8 mouse cellular contexts compared by ENCODE assay signal in genomic region chr17:47059836-47060360, GRCm38 (mm10). TPM values are rescaled to one million over a fixed set of nuclear protein-coding genes. Genes with fewer than 3 reads are reported as not detected.
DNase-seq lines count a peak whose midpoint lies in the region; ATAC-seq and TF ChIP-seq lines count a peak whose summit lies in the region.

No protein-coding gene starts in this region.

- H3K36me3 ChIP-seq in liver, embryonic 16.5 days (ENCODE audit: control insufficient read depth, insufficient read depth): no peaks in the 10 kb centered on the region
- no peaks in the 10 kb centered on the region for H3K36me3 ChIP-seq in forebrain, postnatal 0 days (ENCODE audit: insufficient read depth)

- intact Hi-C loops in left cerebral cortex, postnatal 36 days (cut with DNase I): loop anchor here (5.0 kb wide), 1 partner anchor 82 kb away; no protein-coding TSS in a partner anchor

- H3K4me1 ChIP-seq in liver, embryonic 16.5 days (ENCODE audit: control insufficient read depth, low read depth, low read length): no peaks in the 10 kb centered on the region
- H3K4me1 ChIP-seq in forebrain, postnatal 0 days (ENCODE audit: insufficient read depth): no peaks in the 10 kb centered on the region

- H3K9ac ChIP-seq in liver, embryonic 16.5 days (ENCODE audit: low read depth, low read length): no peak overlapping the region
- no peak overlapping the region for H3K9ac ChIP-seq in forebrain, postnatal 0 days

- H3K27ac ChIP-seq in liver, embryonic 16.5 days (ENCODE audit: low read length): peak overlapping the region; percentile 38
- no peak overlapping the region for H3K27ac ChIP-seq in forebrain, postnatal 0 days (ENCODE audit: low read depth, low read length)

- 26% methylated on average over 12 of the region's 12 CpGs for WGBS in liver, embryonic 16.5 days (ENCODE audit: insufficient replicate concordance)
- 66% methylated on average over 12 of the region's 12 CpGs for WGBS in forebrain, postnatal 0 days

- H3K27me3 ChIP-seq in liver, embryonic 16.5 days (ENCODE audit: control insufficient read depth, insufficient read depth, low read depth, low read length): no peaks in the 10 kb centered on the region
- no peaks in the 10 kb centered on the region for H3K27me3 ChIP-seq in forebrain, postnatal 0 days (ENCODE audit: insufficient read depth, low read length)

- ATAC-seq in liver, embryonic 16.5 days (ENCODE audit: low read depth): peak; percentile 84
- no peak for ATAC-seq in forebrain, postnatal 0 days

- H3K4me2 ChIP-seq in liver, embryonic 16.5 days (ENCODE audit: low read depth, low read length): no peak overlapping the region; the same call in 1 of the 2 replicates
- H3K4me2 ChIP-seq in forebrain, postnatal 0 days (ENCODE audit: low read depth): no peak overlapping the region

- no peak overlapping the region for H3K4me3 ChIP-seq in liver, embryonic 16.5 days (ENCODE audit: low read depth, low read length)
- H3K4me3 ChIP-seq in forebrain, postnatal 0 days (ENCODE audit: low read depth, low read length): no peak overlapping the region

- peaks cover 4% of the 10 kb centered on the region; the same call in 1 of the 2 replicates for H3K9me3 ChIP-seq in liver, embryonic 16.5 days (replicated peaks; ENCODE audit: control insufficient read depth, low read length)
- H3K9me3 ChIP-seq in forebrain, postnatal 0 days (ENCODE audit: low read length): no peaks in the 10 kb centered on the region

- TF ChIP-seq CTCF in forebrain, postnatal 0 days (IDR thresholded peaks at IDR 0.05; ENCODE audit: low read depth): no peak

- DNase-seq in urinary bladder, adult 18-20 months (ENCODE audit: low spot score in 2 of 2): peak; percentile 58 to 84
- DNase-seq in urinary bladder, postnatal 10 days (ENCODE audit: low spot score): no peak
- DNase-seq in heart, postnatal 4 days: peak; percentile 39
- peak; percentile 65 to 71 for DNase-seq in urinary bladder, postnatal 4 days (ENCODE audit: low spot score in 2 of 2)
- DNase-seq in left cerebral cortex, postnatal 36 days (ENCODE audit: low spot score in 2 of 2): no peak
- no peak for DNase-seq in forebrain, postnatal 0 days
- no peak for DNase-seq in gastrocnemius, adult 8-10 months (ENCODE audit: low spot score in 2 of 2)

RNA-seq across cellular contexts. Expression of gene Ubr2, which starts 49.5 kb away (rescaled TPM):
- 10 to 100 TPM; 44.9 to 49.5 TPM for total RNA-seq in heart, postnatal 4 days (2021)
- polyA plus RNA-seq in liver, embryonic 16.5 days (2015; fragmentation: Nextera tagmentation; extraction: Ambion mirVana): 8.6 and 9.5 TPM in 2 replicates
- total RNA-seq in left cerebral cortex, postnatal 36 days (2021): 10 to 100 TPM; 49.9 to 62.8 TPM
- 22.0 and 23.1 TPM in 2 replicates for total RNA-seq in forebrain, postnatal 0 days (2014; rRNA removed)
- polyA plus RNA-seq in forebrain, postnatal 0 days (2015; fragmentation: Nextera tagmentation; extraction: Ambion mirVana): 4.3 and 7.8 TPM in 2 replicates
- total RNA-seq in gastrocnemius, adult 8-10 months (2022): 10 to 100 TPM; 57.5 to 65.9 (median 63.7) TPM

Comparison
In these comparisons a context has a peak if more than half of its experiments do, and no peak if none do; other contexts are left out.
1. DNase-seq: peak in urinary bladder, adult 18-20 months (2 of 2), heart, postnatal 4 days (single experiment) and urinary bladder, postnatal 4 days (2 of 2); none in urinary bladder, postnatal 10 days (single experiment), left cerebral cortex, postnatal 36 days (0 of 2), forebrain, postnatal 0 days (single experiment) and gastrocnemius, adult 8-10 months (0 of 2).